Mouse (Mus musculus) CH12.LX (cell line): ENCODE data around the gene Gpr152.

Experiments used
- CTCF ChIP-seq, 2 experiments: IDR thresholded peaks in 1 of 2; conservative IDR thresholded peaks in 1 of 2; 2 replicates each; pipeline ENCODE4 v1.5.1; 2011 to 2012; ENCODE audit warnings: low read depth in 2 of 2, low read length in 2 of 2, improper control_type of control experiment in 1 of 2, inconsistent platforms in 1 of 2, mild to moderate bottlenecking in 1 of 2, moderate library complexity in 1 of 2
- KAT2A ChIP-seq: IDR thresholded peaks from 2 replicates; pipeline ENCODE4 v1.6.1; 2012; ENCODE audit warnings: low read length, improper control_type of control experiment, inconsistent platforms; ENCODE audit not compliant: insufficient replicate concordance
- ZMIZ1 ChIP-seq: IDR thresholded peaks from 2 replicates; pipeline ENCODE4 v1.6.1; 2012; ENCODE audit warnings: low read depth, mild to moderate bottlenecking, inconsistent platforms, low read length, improper control_type of control experiment

DNA sequence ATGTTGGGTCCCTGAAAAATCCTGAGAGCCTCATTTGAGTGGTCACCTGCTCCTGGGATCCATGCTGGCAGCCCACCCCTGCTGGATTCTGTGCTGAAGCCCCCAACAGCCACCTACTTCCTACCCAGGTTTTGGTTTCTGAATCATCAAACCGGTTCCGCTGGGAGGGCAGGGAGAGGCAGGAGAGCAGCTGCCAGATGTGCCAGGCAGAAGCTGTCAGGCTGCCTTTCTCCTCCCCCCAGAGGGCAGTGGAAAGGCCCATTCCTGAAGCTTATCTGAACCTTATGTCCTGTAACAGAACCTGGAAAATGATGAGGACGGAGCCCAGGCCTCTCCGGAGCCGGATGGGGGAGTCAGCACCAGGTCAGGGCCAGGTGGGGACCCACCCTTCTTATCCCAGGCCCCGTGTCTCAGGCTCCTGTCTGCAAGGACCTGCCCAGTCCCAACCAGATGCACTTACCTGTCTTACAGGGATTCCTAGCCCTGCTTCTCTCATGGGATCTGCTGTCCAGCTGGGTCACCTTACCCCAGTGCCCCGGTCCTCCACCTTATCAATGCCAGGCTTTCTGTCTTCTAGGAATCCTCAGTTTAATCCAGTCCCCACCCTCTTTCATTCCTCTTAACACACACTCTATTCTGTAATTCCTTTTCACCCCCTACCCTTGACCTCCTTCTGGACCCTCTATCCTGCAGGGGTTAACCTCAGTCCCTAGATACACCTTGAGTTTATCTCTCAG, 12.7 kb upstream of the Gpr152 start:
- TF ChIP-seq CTCF (conservative IDR thresholded peaks at IDR 0.05 in 1 of 2, IDR thresholded peaks at IDR 0.05 in 1 of 2; ENCODE audit: low read depth in 2 of 2, low read length in 2 of 2), result no peak
- no peak for TF ChIP-seq KAT2A
- no peak for TF ChIP-seq ZMIZ1
